Mouse (Mus musculus) limb, embryonic 14.5 days (tissue): ENCODE results near the gene Cpne2. TPM values are rescaled to one million over a fixed set of nuclear protein-coding genes. Genes with fewer than 3 reads are reported as not detected.

Experiments
- ATAC-seq: fragments of 200-750 bp; cut with Nextera tagmentation; 2 replicates; pipeline ENCODE4 v1.8.0; 2017; ENCODE audit warnings: low read depth, moderate number of reproducible peaks, moderate TSS enrichment; ENCODE audit not compliant: low FRiP score
- DNase-seq: peaks from one replicate; pipeline ENCODE4 v3.0.0-alpha.2; 2015; ENCODE audit warnings: low spot score
- H3K27ac ChIP-seq: fragments of 300-500 bp; sonication (generic); replicated peaks from 2 replicates; pipeline ENCODE4 v1.5.1; 2014; ENCODE audit warnings: low read depth, mild to moderate bottlenecking, low read length, moderate library complexity, mixed read lengths
- H3K27me3 ChIP-seq: fragments of 300-500 bp; sonication (generic); 2 replicates; pipeline ENCODE4 v1.6.1; 2014; ENCODE audit warnings: low read length, mixed read lengths; ENCODE audit not compliant: control insufficient read depth, insufficient read depth
- H3K36me3 ChIP-seq: fragments of 300-500 bp; sonication (generic); 2 replicates; pipeline ENCODE4 v1.6.1; 2014; ENCODE audit warnings: mild to moderate bottlenecking, low read length, moderate library complexity, mixed read lengths; ENCODE audit not compliant: control insufficient read depth, insufficient read depth
- H3K4me1 ChIP-seq: fragments of 300-500 bp; sonication (generic); 2 replicates; pipeline ENCODE4 v1.6.1; 2014; ENCODE audit warnings: antibody characterized with exemption, low read length, mixed read lengths; ENCODE audit not compliant: control insufficient read depth, insufficient read depth
- H3K4me2 ChIP-seq: fragments of 300-500 bp; sonication (generic); replicated peaks from 2 replicates; pipeline ENCODE4 v1.6.1; 2014; ENCODE audit warnings: low read depth, mild to moderate bottlenecking, low read length, moderate library complexity; ENCODE audit not compliant: severe bottlenecking
- H3K4me3 ChIP-seq: fragments of 300-500 bp; sonication (generic); replicated peaks from 2 replicates; pipeline ENCODE4 v1.5.1; 2014; ENCODE audit warnings: low read length
- H3K9ac ChIP-seq: fragments of 300-500 bp; sonication (generic); 2 replicates; pipeline ENCODE4 v1.6.1; 2014; ENCODE audit warnings: mild to moderate bottlenecking, low read depth, low read length, moderate library complexity; ENCODE audit not compliant: severe bottlenecking
- H3K9me3 ChIP-seq: fragments of 300-500 bp; sonication (generic); 2 replicates; pipeline ENCODE4 v1.6.1; 2016; ENCODE audit warnings: low read length; ENCODE audit not compliant: control insufficient read depth
- POLR2A ChIP-seq: fragments of 200-500 bp; IDR thresholded peaks from 2 replicates; pipeline ENCODE4 v1.8.0; 2012; ENCODE audit warnings: inconsistent platforms, mild to moderate bottlenecking, moderate library complexity, borderline replicate concordance; ENCODE audit not compliant: insufficient read depth, insufficient read length; ENCODE audit errors: extremely low read depth
- WGBS: fragments of 180-500 bp; shearing (Covaris S2); extraction: QIAGEN DNeasy Blood & Tissue Kit; methylation state at CpG from one replicate; pipeline ENCODE4 v1.1.7; 2014; 5-methylcytosine and 5-hydroxymethylcytosine counted together
- polyA plus RNA-seq, 2 experiments: library from polyadenylated mRNA; depleted of rRNA in 1 of 2; stranded (reverse) in 1 of 2; unstranded in 1 of 2; fragments of >200 nt; fragmentation: Nextera tagmentation in 1 of 2; extraction: Ambion mirVana in 1 of 2; gene quantifications; 2 replicates each; pipeline versions ENCODE4 v1.2.1 to v1.2.3; 2012 to 2014

The Cpne2 gene
- polyA plus RNA-seq, 2 experiments = 12.1 to 24.7 TPM

DNA sequence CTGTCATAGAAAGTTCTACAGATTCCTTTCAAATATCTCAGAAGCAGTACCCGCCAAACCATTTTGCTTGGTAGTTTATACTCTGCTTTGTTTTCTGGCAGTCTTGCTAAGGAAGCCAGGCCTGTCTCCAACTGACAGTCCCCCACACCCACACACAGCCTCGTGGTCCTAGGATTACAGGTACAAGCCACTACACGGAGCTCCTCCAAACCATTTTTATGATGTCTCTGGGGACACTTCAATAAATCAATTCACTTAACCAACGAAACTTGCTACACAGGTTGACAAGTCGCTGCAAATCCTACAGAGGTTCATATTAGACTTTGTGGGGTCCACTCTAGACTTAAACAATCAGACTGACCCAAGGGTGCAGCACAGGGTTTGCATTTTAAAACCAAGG lies 67.7 kb downstream of the Cpne2 start:
- no peaks in the 10 kb centered on the region for H3K27me3 ChIP-seq
- H3K9ac ChIP-seq = peak overlapping the region; percentile 86
- peaks cover 18% of the 10 kb centered on the region for H3K4me1 ChIP-seq
- no peak for DNase-seq
- H3K36me3 ChIP-seq = no peaks in the 10 kb centered on the region
- no peak for ATAC-seq
- WGBS = 18% methylated on average over 5 of the region's 5 CpGs
- no peak overlapping the region for H3K27ac ChIP-seq
- H3K4me3 ChIP-seq = peak overlapping the region; percentile 100
- peak overlapping the region; percentile 86 for H3K4me2 ChIP-seq
- no peak for TF ChIP-seq POLR2A
- H3K9me3 ChIP-seq = no peaks in the 10 kb centered on the region

DNA sequence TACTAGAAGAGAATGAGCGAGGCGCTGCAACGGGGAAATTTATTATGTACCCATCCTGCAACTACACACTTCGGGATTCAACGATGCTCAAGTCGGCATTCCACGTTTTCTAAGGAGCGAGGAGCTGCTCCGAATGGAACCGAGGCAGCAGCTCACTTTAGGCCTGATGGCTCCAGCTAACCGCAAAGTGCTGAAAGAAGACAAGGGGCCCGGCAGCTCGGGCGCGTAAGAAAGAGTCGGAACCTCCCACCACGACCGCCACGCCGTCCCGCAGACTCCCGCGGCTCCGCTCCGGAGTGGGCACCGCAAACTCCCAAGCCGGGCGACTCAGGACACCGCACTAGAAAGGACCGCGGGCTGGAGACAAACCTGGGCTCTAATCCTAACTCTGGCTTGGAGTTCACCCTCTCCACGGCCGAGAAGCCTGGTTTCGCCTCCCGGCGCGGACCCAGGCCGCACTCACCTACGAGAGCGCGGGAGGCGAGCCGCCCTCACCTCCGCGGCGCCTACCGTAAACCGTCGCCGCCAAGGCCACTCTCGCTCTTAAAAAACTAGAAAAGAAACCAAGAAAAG lies 68.3 kb downstream of the Cpne2 start:
- peak overlapping the region; percentile 100 for H3K4me3 ChIP-seq
- ATAC-seq = peak; percentile 14; the same call in 1 of the 2 replicates
- no peak for DNase-seq
- no peaks in the 10 kb centered on the region for H3K36me3 ChIP-seq
- no peaks in the 10 kb centered on the region for H3K9me3 ChIP-seq
- no peak for TF ChIP-seq POLR2A
- H3K4me1 ChIP-seq = peaks cover 18% of the 10 kb centered on the region
- H3K4me2 ChIP-seq = peak overlapping the region; percentile 86
- WGBS = under 1% methylated on average over 51 of the region's 51 CpGs
- no peaks in the 10 kb centered on the region for H3K27me3 ChIP-seq
- H3K27ac ChIP-seq = peak overlapping the region; percentile 87
- H3K9ac ChIP-seq = peak overlapping the region; percentile 86

DNA sequence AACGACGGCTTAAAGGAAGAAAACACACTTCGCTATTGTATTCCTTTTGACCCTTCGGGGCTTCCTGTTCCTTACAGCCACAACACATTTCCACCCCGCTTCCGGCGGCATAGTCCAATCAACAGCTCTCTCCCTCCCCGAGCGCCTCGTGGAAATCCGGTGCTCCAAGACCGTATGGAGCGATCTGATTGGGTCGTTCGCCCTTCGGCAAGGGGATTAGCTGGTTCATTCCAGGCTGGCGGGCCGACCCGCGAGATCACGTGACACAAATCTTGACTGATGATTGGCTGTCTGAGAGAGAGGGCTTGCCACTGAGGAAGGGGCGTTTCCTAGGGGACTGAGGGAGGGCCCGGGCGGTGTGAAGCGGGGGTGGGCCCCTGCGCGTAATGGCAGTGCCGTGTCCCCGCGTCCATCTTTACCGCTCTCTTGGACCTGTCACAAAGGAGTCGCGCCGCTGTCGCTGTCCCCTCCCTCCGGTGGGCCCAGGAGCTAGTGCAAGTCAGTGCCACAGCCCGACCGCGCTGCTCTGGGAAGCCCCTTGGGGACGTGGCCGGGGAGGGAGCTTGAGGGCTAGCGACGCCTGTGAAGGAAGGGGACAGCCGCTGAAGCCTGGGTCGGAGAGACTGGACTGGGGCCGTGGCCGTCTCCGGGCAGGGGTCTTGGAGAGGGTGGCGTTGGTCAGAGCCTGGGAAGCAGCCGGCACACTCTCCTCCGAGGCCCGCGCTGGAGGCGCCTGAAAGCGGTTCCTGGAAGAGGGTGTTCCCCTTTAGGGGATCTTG lies 69.0 kb downstream of the Cpne2 start, which contains the start of the genes Rspry1 and Fam192a:
Gene Rspry1, plus strand, starts transcription at position 331 of the 779 bp plus-strand sequence.
Gene Fam192a, minus strand, starts transcription at position 391 of the 779 bp plus-strand sequence.
- peak; percentile 85; the same call in 1 of the 2 replicates for TF ChIP-seq POLR2A
- H3K27me3 ChIP-seq = no peaks in the 10 kb centered on the region
- peak within 1 kb of the TSS; percentile 88 for H3K4me2 ChIP-seq
- peak within 1 kb of the TSS; percentile 100 for H3K4me3 ChIP-seq
- DNase-seq (peak; percentile 100), ATAC-seq (peak; percentile 100)
- H3K9me3 ChIP-seq = no peaks in the 10 kb centered on the region
- WGBS = under 1% methylated on average over 54 of the region's 55 CpGs
- no peaks in the 10 kb centered on the region; the same call in 1 of the 2 replicates for H3K36me3 ChIP-seq
- H3K27ac ChIP-seq = peak within 1 kb of the TSS; percentile 87
- H3K9ac ChIP-seq = peak within 1 kb of the TSS; percentile 92
- H3K4me1 ChIP-seq = peaks cover 18% of the 10 kb centered on the region

DNA sequence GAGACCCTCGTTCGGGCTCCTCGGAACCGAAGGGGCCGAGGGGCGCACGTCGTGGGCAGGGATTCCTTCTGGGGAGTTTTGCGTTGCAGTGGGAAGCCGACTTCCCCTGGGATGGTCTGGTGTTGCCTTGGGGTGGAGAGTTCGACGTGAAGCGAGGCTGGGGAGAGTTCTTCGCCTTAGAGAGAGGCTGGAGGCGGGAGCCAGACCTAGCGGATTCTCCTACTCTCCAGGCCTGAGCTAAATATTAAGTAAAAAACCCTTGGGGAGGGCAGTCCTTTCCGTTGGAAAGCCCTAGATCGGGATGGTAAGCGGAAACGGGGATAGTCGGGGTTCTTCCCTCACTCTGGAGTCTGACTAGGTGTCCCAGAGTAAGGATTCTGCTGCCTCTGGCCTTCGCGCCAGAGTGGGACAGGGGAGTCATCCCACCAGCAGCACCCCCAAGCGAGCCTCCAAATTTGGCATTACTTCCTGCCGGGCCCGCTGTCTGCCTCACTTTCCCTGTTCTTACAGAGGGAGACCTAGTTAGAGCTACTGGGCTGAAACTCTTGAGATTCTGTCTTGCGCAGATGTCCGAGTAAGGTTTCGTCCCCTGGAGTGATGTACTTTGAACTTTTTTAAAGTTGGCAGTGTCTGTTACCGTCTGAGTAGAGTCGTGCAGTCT lies 69.8 kb downstream of the Cpne2 start:
- under 1% methylated on average over 31 of the region's 31 CpGs for WGBS

DNA sequence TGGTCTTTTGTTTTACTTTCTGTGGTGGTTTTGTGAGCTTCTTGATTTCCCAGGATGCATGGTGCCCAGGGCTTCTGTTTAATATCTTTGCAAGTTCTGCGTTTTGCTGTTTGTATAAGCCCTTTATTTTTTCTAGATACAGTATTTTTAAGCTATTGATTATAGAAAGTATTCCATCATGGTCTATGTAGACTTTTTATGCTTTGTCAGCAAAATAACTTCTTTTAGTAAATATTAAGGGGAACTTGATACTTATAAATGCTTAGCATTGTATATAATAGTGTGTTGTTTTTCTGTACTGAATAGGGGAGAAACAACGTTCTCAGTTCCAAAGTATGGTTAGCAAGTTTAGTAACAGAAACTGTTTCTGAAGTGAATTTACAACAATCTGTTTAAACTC lies 71.2 kb downstream of the Cpne2 start:
- Histone ChIP-seq H3K27ac (no peak overlapping the region), H3K9me3 (no peaks in the 10 kb centered on the region), H3K4me3 (no peak overlapping the region), H3K9ac (no peak overlapping the region), H3K4me2 (no peak overlapping the region), H3K27me3 (no peaks in the 10 kb centered on the region), H3K36me3 (no peaks in the 10 kb centered on the region; the same call in 1 of the 2 replicates), H3K4me1 (peaks cover 18% of the 10 kb centered on the region)
- DNase-seq (no peak), ATAC-seq (no peak)
- 79% methylated on average over 2 of the region's 2 CpGs for WGBS
- no peak for TF ChIP-seq POLR2A

More for the DNA sequence above, 69.8 kb downstream of the Cpne2 start:
- H3K4me1 ChIP-seq = peaks cover 18% of the 10 kb centered on the region
- H3K4me2 ChIP-seq = peak overlapping the region; percentile 88
- ATAC-seq = no peak
- H3K9me3 ChIP-seq = no peaks in the 10 kb centered on the region
- TF ChIP-seq POLR2A = no peak
- DNase-seq = peak; percentile 13
- H3K36me3 ChIP-seq = no peaks in the 10 kb centered on the region; the same call in 1 of the 2 replicates
- H3K9ac ChIP-seq = peak overlapping the region; percentile 92
- H3K27ac ChIP-seq = peak overlapping the region; percentile 74
- H3K27me3 ChIP-seq = no peaks in the 10 kb centered on the region
- peak overlapping the region; percentile 100 for H3K4me3 ChIP-seq
